Mouse (Mus musculus) midbrain, embryonic 16.5 days (tissue): ENCODE measurements around the gene Gm8764. TPM values are rescaled to one million over a fixed set of nuclear protein-coding genes. Genes with fewer than 3 reads are reported as not detected.

Experiments used
- ATAC-seq: fragments of 200-750 bp; cut with Nextera tagmentation; 2 replicates; pipeline ENCODE4 v1.8.0; 2017; ENCODE audit warnings: moderate TSS enrichment
- H3K27ac ChIP-seq: fragments of 300-500 bp; sonication (generic); 2 replicates; pipeline ENCODE4 v1.5.1; 2014; ENCODE audit warnings: mild to moderate bottlenecking, low read length, mixed read lengths
- H3K27me3 ChIP-seq: fragments of 300-500 bp; sonication (generic); 2 replicates; pipeline ENCODE4 v1.6.1; 2014; ENCODE audit warnings: low read depth, low read length, mixed read lengths; ENCODE audit not compliant: control insufficient read depth, insufficient read depth
- H3K36me3 ChIP-seq: fragments of 300-500 bp; sonication (generic); 2 replicates; pipeline ENCODE4 v1.6.1; 2014; ENCODE audit warnings: mild to moderate bottlenecking, low read length, moderate library complexity, mixed read lengths; ENCODE audit not compliant: control insufficient read depth, insufficient read depth
- H3K4me1 ChIP-seq: fragments of 300-500 bp; sonication (generic); 2 replicates; pipeline ENCODE4 v1.6.1; 2014; ENCODE audit warnings: mild to moderate bottlenecking, low read length, mixed read lengths; ENCODE audit not compliant: control insufficient read depth, insufficient read depth
- H3K4me2 ChIP-seq: fragments of 300-500 bp; sonication (generic); 2 replicates; pipeline ENCODE4 v1.6.1; 2014; ENCODE audit warnings: mild to moderate bottlenecking, low read length, mixed read lengths
- H3K4me3 ChIP-seq: fragments of 300-500 bp; sonication (generic); 2 replicates; pipeline ENCODE4 v1.5.1; 2014; ENCODE audit warnings: low read depth, mild to moderate bottlenecking, low read length, moderate library complexity, mixed read lengths
- H3K9ac ChIP-seq: fragments of 300-500 bp; sonication (generic); 2 replicates; pipeline ENCODE4 v1.6.1; 2014; ENCODE audit warnings: low read depth, low read length, mixed read lengths
- H3K9me3 ChIP-seq: fragments of 300-500 bp; sonication (generic); replicated peaks from 2 replicates; pipeline ENCODE4 v1.6.1; 2014; ENCODE audit warnings: mild to moderate bottlenecking, low read length, mixed read lengths; ENCODE audit not compliant: control insufficient read depth, poor library complexity, severe bottlenecking
- WGBS: fragments of 180-500 bp; shearing (Covaris S2); extraction: QIAGEN DNeasy Blood & Tissue Kit; methylation state at CpG from one replicate; pipeline ENCODE4 v1.1.7; 2014; 5-methylcytosine and 5-hydroxymethylcytosine counted together
- polyA plus RNA-seq: library from polyadenylated mRNA; unstranded; fragments of >200 nt; fragmentation: Nextera tagmentation; extraction: Ambion mirVana; gene quantifications from 2 replicates; pipeline ENCODE4 v1.2.1, GENCODE M21; 2015

Gm8764 gene
- polyA plus RNA-seq, 1 experiment from 2014 or later = not detected

- no peak overlapping the region for H3K27ac ChIP-seq
- 86% methylated on average over 1 of the region's 1 CpGs for WGBS
- no peaks in the 10 kb centered on the region for H3K4me1 ChIP-seq
- H3K9me3 ChIP-seq = no peaks in the 10 kb centered on the region
- no peak overlapping the region for H3K9ac ChIP-seq
- no peaks in the 10 kb centered on the region for H3K36me3 ChIP-seq
- H3K27me3 ChIP-seq = no peaks in the 10 kb centered on the region
- H3K4me3 ChIP-seq = no peak overlapping the region
- H3K4me2 ChIP-seq = no peak overlapping the region
- no peak for ATAC-seq
Measured at GRCm38 (mm10) chr10:104209655-104210054, 49.8 kb downstream of the Gm8764 start.

DNA sequence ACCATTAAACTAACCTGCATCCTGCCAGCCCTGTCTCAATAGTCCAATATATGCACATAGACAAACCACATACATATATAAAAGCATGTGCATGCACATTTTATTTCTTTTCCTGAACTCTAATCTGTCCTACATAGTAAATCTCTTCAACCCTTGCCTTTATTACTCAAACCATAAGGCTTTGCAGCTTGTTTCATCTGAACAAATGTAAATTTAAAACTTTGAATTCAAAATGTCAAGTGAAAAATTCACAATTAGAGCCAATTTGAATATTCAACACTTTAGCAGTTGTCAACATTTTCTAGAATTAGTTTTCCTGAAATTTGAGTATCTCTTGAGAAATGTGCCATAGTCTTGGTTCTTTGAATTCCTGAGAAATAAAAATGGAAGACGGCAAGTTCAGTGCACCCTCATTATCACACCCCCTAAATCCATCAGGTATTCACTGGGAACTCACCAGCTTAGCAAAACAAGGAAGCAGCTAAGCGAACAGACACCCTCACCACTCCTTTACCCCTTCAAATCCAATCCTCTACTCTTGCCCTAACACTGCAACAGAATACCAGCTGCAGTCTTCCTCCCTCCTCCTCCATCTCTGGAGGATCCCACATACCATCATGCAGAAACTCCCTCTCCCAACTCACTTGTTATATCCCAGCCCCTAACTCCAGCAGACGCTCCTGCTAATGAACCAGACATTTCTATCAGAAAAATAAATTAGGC is 50.6 kb downstream of the Gm8764 start:
- no peaks in the 10 kb centered on the region for H3K9me3 ChIP-seq
- H3K9ac ChIP-seq = no peak overlapping the region
- no peak overlapping the region for H3K4me3 ChIP-seq
- H3K27me3 ChIP-seq = no peaks in the 10 kb centered on the region
- H3K36me3 ChIP-seq = no peaks in the 10 kb centered on the region
- no peak overlapping the region for H3K27ac ChIP-seq
- no peaks in the 10 kb centered on the region for H3K4me1 ChIP-seq
- 88% methylated on average over 3 of the region's 3 CpGs for WGBS
- no peak for ATAC-seq
- H3K4me2 ChIP-seq = no peak overlapping the region

Other genes starting within 250 kb of the Gm8764 start
- gene Gm21293, start 17.0 kb upstream of the Gm8764 start, polyA plus RNA-seq = not detected in 2 replicates
- not detected in 2 replicates for gene Gm6763, start 8.5 kb upstream of the Gm8764 start, polyA plus RNA-seq
- not detected in 2 replicates for gene Gm21304, start 8.5 kb downstream of the Gm8764 start, polyA plus RNA-seq
- gene Gm21312, start 17.0 kb downstream of the Gm8764 start, polyA plus RNA-seq = not detected in 2 replicates
- not detected in 2 replicates for gene Gm20765, start 25.5 kb downstream of the Gm8764 start, polyA plus RNA-seq
- gene Gm4340, start 34.0 kb downstream of the Gm8764 start, polyA plus RNA-seq = not detected in 2 replicates